25 mouse cellular contexts compared by ENCODE assay signal in genomic region chr3:69175229-69175628, GRCm38 (mm10). TPM values are rescaled to one million over a fixed set of nuclear protein-coding genes. Genes with fewer than 3 reads are reported as not detected.
A peak's percentile ranks its signal among the peaks of the same experiment; 100 is the strongest.
DNase-seq lines count a peak whose midpoint lies in the region; ATAC-seq and TF ChIP-seq lines count a peak whose summit lies in the region.
"Had no signal": no experiment of that assay in that cellular context is flagged by ENCODE, and none has a peak within 500 bp of the region (broad histone marks: within the 10 kb centered on the region; RNA-seq: fewer than 3 reads in every experiment).

No protein-coding gene starts in this region.

- no peak for DNase-seq in forebrain, embryonic 11.5 days (ENCODE audit: low spot score)
- DNase-seq in forebrain, embryonic 10.5 days (ENCODE audit: extremely low spot score, low spot score): no peak
- DNase-seq in kidney, postnatal 14 days: peak; percentile 33
- no peak for DNase-seq in kidney, adult 18-20 months
- peak; percentile 26 for DNase-seq in cerebellum, adult 9-11 months
- no peak for DNase-seq in forebrain, postnatal 0 days
- no peak for DNase-seq in gastrocnemius, adult 18-20 months (ENCODE audit: low spot score)
- DNase-seq in yolk sac, embryonic 10.5 days (ENCODE audit: low spot score): no peak
- DNase-seq: adrenal gland, postnatal 25 days; B cell, adult 2 months; kidney, postnatal 10 days; layer of hippocampus, adult 9-11 months; liver, embryonic 13.5 days; lung, postnatal 14 days; right cerebral cortex, postnatal 4 days; thymus, postnatal 14 days had no signal

- no peak overlapping the region for H3K4me3 ChIP-seq in forebrain, embryonic 11.5 days (ENCODE audit: low read depth, low read length)
- H3K4me3 ChIP-seq in forebrain, embryonic 10.5 days: no peak overlapping the region
- no peak overlapping the region for H3K4me3 ChIP-seq in forebrain, postnatal 0 days (ENCODE audit: low read depth, low read length)
- H3K4me3 ChIP-seq: hindbrain, embryonic 15.5 days; limb, embryonic 12.5 days; liver, embryonic 13.5 days; neural tube, embryonic 12.5 days had no signal

- H3K27me3 ChIP-seq in forebrain, embryonic 11.5 days (ENCODE audit: control insufficient read depth, insufficient read depth, low read length): no peaks in the 10 kb centered on the region
- no peaks in the 10 kb centered on the region for H3K27me3 ChIP-seq in forebrain, embryonic 10.5 days (ENCODE audit: poor library complexity, severe bottlenecking)
- no peaks in the 10 kb centered on the region for H3K27me3 ChIP-seq in forebrain, postnatal 0 days (ENCODE audit: insufficient read depth, low read length)
- H3K27me3 ChIP-seq: hindbrain, embryonic 15.5 days; limb, embryonic 12.5 days; liver, embryonic 13.5 days; neural tube, embryonic 12.5 days; Patski had no signal

- H3K9me3 ChIP-seq in forebrain, embryonic 11.5 days (ENCODE audit: control insufficient read depth, low read length): no peaks in the 10 kb centered on the region
- H3K9me3 ChIP-seq in forebrain, embryonic 10.5 days: no peaks in the 10 kb centered on the region
- H3K9me3 ChIP-seq in forebrain, postnatal 0 days (ENCODE audit: low read length): no peaks in the 10 kb centered on the region
- H3K9me3 ChIP-seq: hindbrain, embryonic 15.5 days; limb, embryonic 12.5 days; liver, embryonic 13.5 days; neural tube, embryonic 12.5 days had no signal

- WGBS in forebrain, embryonic 11.5 days: 13% methylated on average over 1 of the region's 1 CpGs
- WGBS in forebrain, embryonic 10.5 days: 33% methylated on average over 1 of the region's 1 CpGs
- 5% methylated on average over 1 of the region's 1 CpGs for WGBS in forebrain, postnatal 0 days

- ATAC-seq in forebrain, embryonic 11.5 days (replicated peaks; ENCODE audit: low FRiP score): peak; percentile 72
- peak; percentile 35; the same call in 1 of the 2 replicates for ATAC-seq in forebrain, postnatal 0 days
- ATAC-seq: activated CD4-positive, CD25-positive, alpha-beta regulatory T cell, adult 4 months; intestine, embryonic 16.5 days; Patski had no signal

- peaks cover 5% of the 10 kb centered on the region; the same call in 1 of the 2 replicates for H3K4me1 ChIP-seq in forebrain, embryonic 11.5 days (replicated peaks; ENCODE audit: control insufficient read depth, insufficient read depth, low read length)
- peaks cover 36% of the 10 kb centered on the region for H3K4me1 ChIP-seq in forebrain, embryonic 10.5 days
- peaks cover 6% of the 10 kb centered on the region; the same call in 1 of the 2 replicates for H3K4me1 ChIP-seq in forebrain, postnatal 0 days (ENCODE audit: insufficient read depth)
- H3K4me1 ChIP-seq: limb, embryonic 12.5 days; liver, embryonic 13.5 days; neural tube, embryonic 12.5 days had no signal

- H3K27ac ChIP-seq in forebrain, embryonic 11.5 days (ENCODE audit: low read depth, low read length): no peak overlapping the region
- H3K27ac ChIP-seq in forebrain, embryonic 10.5 days: no peak overlapping the region
- H3K27ac ChIP-seq in forebrain, postnatal 0 days (ENCODE audit: low read depth, low read length): no peak overlapping the region
- H3K27ac ChIP-seq: hindbrain, embryonic 15.5 days; limb, embryonic 12.5 days; liver, embryonic 13.5 days; neural tube, embryonic 12.5 days had no signal

- no peak overlapping the region for H3K4me2 ChIP-seq in forebrain, embryonic 11.5 days (ENCODE audit: low read depth, low read length, severe bottlenecking)
- no peak overlapping the region for H3K4me2 ChIP-seq in forebrain, postnatal 0 days (ENCODE audit: low read depth)
- H3K4me2 ChIP-seq: hindbrain, embryonic 15.5 days; limb, embryonic 12.5 days; liver, embryonic 13.5 days; neural tube, embryonic 12.5 days had no signal

- H3K36me3 ChIP-seq in forebrain, embryonic 11.5 days (ENCODE audit: control insufficient read depth, insufficient read depth, low read length): no peaks in the 10 kb centered on the region
- no peaks in the 10 kb centered on the region for H3K36me3 ChIP-seq in forebrain, embryonic 10.5 days (replicated peaks)
- no peaks in the 10 kb centered on the region for H3K36me3 ChIP-seq in forebrain, postnatal 0 days (ENCODE audit: insufficient read depth)
- H3K36me3 ChIP-seq: hindbrain, embryonic 15.5 days; limb, embryonic 12.5 days; liver, embryonic 13.5 days; neural tube, embryonic 12.5 days had no signal

- no peak for TF ChIP-seq CTCF in forebrain, postnatal 0 days (IDR thresholded peaks at IDR 0.05; ENCODE audit: low read depth)

- no peak overlapping the region for H3K9ac ChIP-seq in forebrain, embryonic 11.5 days (ENCODE audit: low read length)
- H3K9ac ChIP-seq in forebrain, postnatal 0 days: no peak overlapping the region
- H3K9ac ChIP-seq: hindbrain, embryonic 15.5 days; limb, embryonic 12.5 days; liver, embryonic 13.5 days; neural tube, embryonic 12.5 days had no signal

RNA-seq across cellular contexts. Expression of gene Arl14, which starts 47.0 kb away (rescaled TPM):
- not detected in 2 replicates for polyA plus RNA-seq in forebrain, embryonic 11.5 days (2014; fragmentation: Nextera tagmentation; extraction: Ambion mirVana)
- not detected in 2 replicates for polyA plus RNA-seq in forebrain, embryonic 10.5 days (2016; fragmentation: Nextera tagmentation; extraction: Ambion mirVana)
- not detected in 2 replicates for total RNA-seq in forebrain, postnatal 0 days (2014; rRNA removed)
- polyA plus RNA-seq in forebrain, postnatal 0 days (2015; fragmentation: Nextera tagmentation; extraction: Ambion mirVana): not detected in 2 replicates
- not detected for total RNA-seq in gastrocnemius, adult 18-20 months (2021)
- total RNA-seq: adrenal gland, postnatal 25 days had no signal
- polyA plus RNA-seq: activated CD4-positive, CD25-positive, alpha-beta regulatory T cell, adult 4 months; embryonic facial prominence, embryonic 11.5 days; gonadal fat pad, adult 2 months; heart, embryonic 14.5 days; hindbrain, embryonic 15.5 days; limb, embryonic 12.5 days; liver, embryonic 13.5 days; neural tube, embryonic 12.5 days; Patski had no signal

RNA-seq across cellular contexts. Expression of gene Kpna4, which starts 48.3 kb away (rescaled TPM):
- polyA plus RNA-seq in forebrain, embryonic 11.5 days (2014; fragmentation: Nextera tagmentation; extraction: Ambion mirVana): 54.6 and 55.7 TPM in 2 replicates
- polyA plus RNA-seq in forebrain, embryonic 10.5 days (2016; fragmentation: Nextera tagmentation; extraction: Ambion mirVana): 37.0 and 39.8 TPM in 2 replicates
- 83.8 and 91.1 TPM in 2 replicates for total RNA-seq in forebrain, postnatal 0 days (2014; rRNA removed)
- 26.3 and 32.7 TPM in 2 replicates for polyA plus RNA-seq in forebrain, postnatal 0 days (2015; fragmentation: Nextera tagmentation; extraction: Ambion mirVana)
- total RNA-seq in gastrocnemius, adult 18-20 months (2021): 100 to 1,000 TPM; 122 to 133 TPM

Comparison
In these comparisons a context has a peak if more than half of its experiments do, and no peak if none do; other contexts are left out.
1. DNase-seq: peak in kidney, postnatal 14 days (single experiment) and cerebellum, adult 9-11 months (single experiment); none in forebrain, embryonic 11.5 days (single experiment), forebrain, embryonic 10.5 days (single experiment), kidney, adult 18-20 months (single experiment), forebrain, postnatal 0 days (single experiment), gastrocnemius, adult 18-20 months (single experiment) and yolk sac, embryonic 10.5 days (single experiment).